Mouse (Mus musculus): Measurements from ENCODE around the gene Enc1.

DNA sequence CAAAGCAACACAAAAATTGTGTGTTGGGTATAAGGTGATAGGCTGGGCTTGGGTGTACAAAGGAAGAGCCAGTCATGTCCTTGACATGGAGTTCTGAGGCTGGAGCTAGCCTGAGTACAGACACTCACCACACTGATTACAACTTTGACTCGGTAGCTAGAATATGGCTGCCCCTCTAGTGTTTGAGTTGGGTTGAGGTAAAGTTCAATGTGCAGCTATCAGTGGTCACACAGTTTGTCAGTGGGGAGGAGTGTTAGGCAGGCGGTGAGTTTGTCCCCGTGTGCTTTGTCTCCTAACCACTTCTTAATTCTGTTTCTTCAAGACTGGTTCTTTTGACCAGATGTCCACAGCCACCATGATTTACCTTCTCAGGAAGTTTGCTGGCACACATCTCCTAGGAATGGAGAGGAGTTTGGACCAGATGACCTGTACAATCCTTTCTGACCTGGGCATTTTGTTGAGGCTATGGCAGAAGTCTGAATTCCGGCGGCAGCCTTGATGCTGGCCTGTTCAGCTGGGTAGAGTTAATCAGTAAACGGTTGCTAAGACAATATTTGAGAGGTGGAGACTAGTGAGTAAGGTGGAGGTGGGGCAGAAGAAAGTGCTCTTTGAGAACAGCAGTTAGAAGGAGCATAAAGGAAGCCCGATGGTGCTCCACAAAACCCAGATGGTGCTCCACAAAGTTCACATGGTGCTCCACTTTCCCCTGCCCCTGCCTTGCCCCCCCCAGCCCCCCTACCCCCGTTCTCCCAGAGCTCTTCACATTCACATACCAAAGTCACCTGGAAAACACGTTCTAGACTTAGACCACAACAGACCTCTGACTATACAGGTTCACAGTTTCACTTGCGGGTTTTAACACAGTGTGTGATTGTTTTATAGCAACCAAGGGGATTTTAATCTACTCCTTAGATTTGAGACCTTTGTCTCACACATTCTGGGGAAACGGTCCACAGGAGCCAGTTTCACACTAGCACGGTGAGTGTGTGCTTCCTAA lies 59.3 kb downstream of the Enc1 start:
- TF ChIP-seq EP300 (IDR thresholded peaks at IDR 0.05; ENCODE audit: low read depth) (0 out of 2 replicates have a peak, but pooled peaks have one; percentile 19), CTCF (IDR thresholded peaks at IDR 0.05; ENCODE audit: low read depth) (no peak)

All from liver, postnatal 0 days (tissue).